Mouse (Mus musculus): ENCODE data around the gene 9930022D16Rik.

9930022D16Rik gene

DNA sequence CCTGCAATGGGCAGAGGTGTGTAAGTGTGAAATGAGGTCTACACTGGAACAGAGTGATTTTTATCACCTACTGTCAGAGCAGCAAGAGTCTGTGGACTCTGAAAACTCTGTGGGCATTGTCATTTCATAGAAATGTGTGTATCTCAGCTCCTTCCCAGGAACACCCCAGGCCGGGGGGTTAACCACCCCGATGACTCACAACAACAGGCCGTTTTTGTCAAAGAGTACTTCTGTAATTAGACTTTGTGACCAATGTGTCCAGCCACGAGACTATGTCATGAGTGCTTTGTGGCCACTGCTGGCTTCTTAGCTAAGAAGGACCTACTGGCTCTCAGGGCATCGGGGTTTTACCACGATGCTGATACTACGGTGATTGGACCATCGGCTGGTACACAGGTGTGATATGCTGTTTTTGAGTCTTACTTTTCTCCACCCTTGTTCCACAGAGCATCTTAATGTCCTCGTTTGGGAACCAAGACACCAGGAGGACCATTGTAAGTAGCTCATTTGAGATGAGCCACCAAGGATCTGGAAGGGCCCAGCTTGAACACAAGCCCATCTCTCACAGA is 3.8 kb downstream of the 9930022D16Rik start:
- DNase-seq = no peak

DNA sequence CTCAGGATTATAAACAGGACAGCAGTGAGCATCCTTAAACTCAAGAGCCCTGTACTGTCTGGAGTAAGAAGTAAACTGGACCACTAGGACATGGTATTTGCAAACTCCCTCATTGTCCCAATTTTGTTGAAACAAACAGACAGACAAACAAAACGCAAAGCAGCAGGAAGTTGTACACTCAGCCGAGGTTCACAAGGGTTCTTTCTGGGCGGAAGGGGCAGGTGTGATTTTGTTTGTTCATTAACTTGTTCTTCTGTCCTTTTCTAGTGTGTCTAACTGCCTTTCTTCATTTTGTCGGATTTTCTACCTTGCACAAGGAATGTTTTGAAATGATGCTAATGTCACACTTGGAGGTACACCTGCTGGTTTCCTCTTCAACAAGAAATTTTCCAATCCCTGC is 5.7 kb downstream of the 9930022D16Rik start:
- DNase-seq = no peak

DNA sequence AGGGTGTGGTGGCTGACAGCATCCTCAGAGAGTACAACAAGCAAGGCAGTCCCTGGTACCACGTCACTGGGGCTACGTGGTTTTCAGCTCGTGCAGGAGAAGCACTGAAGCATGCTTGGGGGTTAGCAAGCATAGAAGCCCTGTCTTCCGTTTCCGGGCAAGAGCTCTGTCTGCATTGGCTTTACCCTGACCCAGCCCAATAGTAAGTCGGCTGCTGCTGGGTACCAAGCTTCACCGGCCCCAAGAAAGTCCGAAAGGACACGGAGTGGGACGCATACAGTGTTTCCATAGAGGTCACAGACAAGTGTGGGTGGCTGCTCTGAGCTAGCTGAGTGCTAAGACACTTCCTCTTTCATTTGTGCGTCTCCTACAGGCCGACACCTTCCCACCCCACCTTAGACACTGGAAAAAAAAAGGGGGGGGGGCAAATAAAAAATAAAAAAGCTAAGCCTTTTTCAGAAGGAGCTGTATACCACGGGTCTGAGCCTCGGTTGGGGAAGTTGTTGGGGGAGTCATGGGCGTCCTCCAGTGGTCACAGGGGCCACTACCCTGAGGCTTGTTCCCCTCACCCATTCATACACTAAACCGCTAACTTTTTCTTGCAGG is 6.3 kb downstream of the 9930022D16Rik start:
- DNase-seq = peak; percentile 64 to 75

DNA sequence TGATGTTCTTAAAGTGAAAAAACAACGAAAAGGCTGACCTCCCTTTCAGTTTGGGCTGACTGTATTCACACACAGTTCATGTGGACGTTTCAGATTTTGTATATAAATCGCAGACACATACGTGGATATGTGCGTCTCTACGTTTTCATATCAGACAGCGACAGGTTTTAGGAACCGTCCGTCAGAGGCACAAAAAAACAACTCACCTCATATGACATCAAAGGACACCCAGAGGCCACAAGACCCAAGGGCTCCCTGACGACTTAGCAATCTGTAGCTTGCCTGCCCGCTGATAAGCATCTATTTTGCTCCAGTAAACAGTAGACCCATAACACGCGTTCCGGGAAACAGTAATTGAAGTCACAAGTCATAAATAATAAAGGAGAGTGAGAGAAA is 6.8 kb downstream of the 9930022D16Rik start:
- no peak for DNase-seq

DNA sequence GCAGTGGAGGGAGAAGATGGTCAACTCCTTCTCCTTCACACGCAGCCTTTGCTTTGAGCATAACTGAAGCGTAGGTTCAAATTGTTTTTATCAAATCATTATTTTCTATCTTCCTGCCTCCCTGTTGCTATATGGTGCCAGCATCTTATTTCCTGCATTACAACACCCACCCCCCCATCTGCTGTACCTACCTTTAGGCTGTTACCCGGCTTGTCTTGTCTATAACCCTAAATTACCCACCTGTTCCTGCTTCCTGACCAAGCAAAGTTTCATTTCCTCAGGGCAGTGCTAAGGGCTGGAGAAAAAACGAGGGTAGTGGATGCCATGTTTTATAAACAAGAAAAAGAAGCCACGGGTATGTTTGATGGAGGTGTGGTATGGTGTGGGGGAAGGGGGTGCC is 7.5 kb downstream of the 9930022D16Rik start:
- no peak for DNase-seq

DNA sequence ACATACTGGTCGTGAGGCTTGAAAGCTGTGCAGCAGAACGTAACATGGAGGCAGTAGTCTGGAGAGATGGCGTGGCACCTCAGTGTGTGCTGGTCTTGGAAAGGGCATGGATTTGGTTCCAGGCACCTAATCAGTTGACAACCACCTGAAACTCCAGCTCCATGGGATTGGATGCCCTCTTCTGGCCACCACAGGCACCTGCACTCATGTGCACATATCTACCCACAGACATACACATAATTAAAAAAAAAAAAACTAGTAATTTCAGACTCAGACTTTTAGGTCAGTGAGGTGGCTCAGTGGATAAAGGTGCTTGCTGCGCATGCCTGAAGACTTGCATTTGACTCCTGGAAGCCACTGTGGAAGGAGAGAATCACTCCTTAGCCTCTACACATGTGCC is 8.5 kb downstream of the 9930022D16Rik start:
- no peak for DNase-seq

DNA sequence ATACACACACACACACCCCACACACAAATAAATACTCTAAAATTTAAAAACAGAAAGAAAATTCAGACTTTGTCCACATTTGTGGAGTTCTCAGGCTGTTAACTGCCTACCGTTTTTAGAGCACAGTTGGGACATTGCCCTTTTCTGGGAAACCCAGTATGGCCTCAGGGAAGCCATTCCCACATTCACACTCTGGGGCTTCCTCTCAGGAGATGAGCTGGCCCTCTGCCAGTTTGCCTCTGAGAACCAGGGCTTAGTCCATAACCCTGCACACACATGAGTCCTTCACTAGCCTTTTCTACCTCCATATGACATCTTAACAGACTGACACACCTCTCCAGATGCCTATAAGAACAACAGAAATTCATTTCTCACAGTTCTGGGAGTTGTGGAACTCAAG is 9.6 kb downstream of the 9930022D16Rik start:
- no peak for DNase-seq

DNA sequence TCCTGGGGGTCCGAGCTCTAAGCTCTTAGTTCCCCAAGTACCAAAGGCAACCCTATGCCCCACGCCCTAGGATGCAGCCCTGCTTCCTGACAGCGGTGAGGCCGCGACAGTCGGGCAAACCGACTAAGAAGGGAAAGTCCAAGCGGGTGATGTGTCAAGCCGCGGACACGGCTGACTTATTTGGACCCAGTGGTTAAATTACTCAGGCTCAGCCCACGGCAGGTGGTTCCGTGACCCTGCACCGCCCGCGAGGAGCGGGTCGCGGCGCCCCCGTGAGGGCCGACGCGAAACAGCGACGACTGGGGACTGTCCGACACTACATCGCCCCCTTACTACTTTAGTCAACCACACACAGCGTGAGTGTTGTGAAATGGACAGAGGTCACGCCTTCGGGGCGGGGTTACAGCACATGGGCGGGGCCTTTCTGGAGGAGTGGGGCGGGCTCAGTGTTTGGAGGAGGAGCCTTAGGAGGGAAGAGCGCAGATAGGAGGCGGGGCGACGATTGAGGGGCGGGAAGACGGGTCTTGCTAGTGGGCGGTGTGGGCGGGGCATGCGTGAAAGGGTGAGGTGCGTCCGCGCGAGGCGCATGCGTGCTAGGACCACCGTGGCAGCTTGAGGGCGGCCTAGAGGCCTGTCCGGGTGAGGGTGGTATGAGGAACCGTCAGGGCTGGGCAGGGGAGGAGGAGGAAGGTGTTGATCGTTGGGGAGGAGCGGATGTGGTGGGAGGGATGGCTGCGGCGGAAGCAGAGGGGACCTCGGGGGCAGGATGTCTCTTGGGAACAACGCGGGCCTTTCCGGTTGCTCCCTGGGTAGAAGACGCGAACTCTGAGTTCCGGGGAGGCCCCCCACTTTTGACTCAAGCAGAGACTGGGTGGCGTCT is 11.9 kb downstream of the 9930022D16Rik start, which contains the start of gene Amz2:
TSS of gene Amz2 (plus strand) at position 555 of the 880 bp plus-strand sequence.
- peak; percentile 99 for DNase-seq

DNA sequence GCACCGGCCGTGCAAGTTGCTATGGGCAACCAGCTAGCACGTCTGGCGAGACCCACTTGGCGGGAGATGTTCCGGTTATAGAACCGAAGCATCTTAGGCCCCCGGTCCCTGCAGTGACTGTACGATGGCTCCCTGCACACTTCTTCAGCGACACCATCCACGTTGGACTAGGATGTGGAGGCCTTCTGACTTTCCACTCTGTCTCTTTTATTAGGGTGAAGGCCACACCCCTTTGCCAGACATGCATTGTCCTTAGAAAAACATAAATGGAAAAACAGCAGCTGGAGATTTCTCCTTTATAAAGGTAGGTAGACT is 12.5 kb downstream of the 9930022D16Rik start:
- no peak for DNase-seq

DNA sequence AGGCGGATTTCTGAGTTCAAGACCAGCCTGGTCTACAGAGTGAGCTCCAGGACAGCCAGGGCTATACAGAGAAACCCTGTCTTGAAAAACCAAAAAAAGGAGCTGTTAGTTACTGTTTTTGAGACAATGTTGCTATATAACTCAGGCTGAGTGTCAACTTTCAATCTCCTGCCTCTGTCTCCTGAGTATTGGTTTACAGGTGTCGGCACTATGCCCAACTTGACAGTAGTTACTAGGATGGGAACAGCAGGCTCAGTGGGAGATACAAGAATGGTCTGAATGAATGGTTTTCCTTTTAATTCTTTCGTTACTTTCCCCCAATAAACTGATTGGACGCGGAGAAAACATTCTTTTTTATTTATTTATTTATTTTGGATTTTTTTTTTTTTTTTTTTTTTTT is 13.6 kb downstream of the 9930022D16Rik start:
- no peak for DNase-seq

DNA sequence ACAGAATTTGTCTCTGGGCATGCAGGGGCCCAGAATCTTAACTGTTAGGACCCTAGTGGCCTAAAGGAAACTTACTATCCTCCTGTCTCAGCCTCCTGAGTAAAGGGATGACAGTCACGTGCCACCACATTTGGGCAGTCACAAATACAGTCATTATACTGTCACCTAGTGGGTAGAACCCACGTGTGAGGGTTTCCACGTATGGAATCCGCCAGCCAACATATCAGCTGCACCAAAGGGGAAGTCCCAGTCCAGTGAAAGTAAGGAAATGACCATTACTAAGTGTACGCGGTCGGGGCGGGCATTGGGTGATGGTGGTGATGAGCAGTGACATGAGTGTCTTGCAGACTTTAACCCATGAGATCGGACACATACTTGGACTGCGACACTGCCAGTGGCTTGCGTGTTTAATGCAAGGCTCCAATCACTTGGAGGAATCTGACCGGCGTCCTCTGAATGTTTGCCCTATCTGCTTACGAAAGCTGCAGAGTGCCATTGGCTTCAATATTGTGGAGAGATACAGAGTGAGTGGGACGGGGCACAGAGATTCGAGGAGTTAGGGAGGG is 20.6 kb downstream of the 9930022D16Rik start:
- DNase-seq = no peak

DNA sequence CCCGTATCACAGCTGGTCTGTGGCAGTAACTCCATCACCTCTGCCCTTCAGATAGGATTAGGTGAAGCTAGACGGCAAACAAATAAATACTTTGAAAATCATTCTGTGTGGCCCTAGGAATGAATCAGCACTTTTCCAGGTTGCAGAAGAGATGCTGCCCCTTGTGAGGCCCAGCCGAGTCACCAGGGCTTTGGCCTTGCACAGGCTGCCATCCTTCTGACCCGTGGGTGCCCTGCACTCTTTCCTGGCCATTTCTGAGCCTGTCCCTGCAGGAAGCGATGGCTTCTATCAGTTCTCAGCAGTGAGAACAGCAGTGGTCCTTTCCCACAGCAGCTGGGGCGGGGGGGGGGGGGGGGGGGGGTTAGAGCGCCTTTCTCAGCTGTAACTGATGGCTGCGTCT is 23.2 kb downstream of the 9930022D16Rik start:
- no peak for DNase-seq

DNA sequence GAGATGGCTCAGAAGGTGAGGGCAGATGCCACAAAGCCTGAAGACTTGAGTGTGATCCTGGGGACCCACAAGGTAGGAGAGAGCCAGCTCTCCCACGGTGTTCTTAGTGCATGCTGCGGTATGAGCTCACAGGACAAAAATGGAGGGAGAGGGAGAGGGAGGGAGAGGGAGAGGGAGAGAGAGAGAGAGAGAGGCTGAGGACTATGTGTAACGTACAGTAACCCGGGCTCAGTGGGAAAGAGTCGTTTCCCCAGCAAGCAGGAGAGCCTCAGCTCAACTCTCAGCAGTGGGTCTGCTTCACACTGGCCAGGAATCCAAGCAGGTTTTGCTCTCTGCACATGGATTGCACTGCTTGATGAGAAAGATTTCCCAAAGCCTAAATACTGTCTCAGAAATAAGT is 25.5 kb downstream of the 9930022D16Rik start:
- no peak for DNase-seq

DNA sequence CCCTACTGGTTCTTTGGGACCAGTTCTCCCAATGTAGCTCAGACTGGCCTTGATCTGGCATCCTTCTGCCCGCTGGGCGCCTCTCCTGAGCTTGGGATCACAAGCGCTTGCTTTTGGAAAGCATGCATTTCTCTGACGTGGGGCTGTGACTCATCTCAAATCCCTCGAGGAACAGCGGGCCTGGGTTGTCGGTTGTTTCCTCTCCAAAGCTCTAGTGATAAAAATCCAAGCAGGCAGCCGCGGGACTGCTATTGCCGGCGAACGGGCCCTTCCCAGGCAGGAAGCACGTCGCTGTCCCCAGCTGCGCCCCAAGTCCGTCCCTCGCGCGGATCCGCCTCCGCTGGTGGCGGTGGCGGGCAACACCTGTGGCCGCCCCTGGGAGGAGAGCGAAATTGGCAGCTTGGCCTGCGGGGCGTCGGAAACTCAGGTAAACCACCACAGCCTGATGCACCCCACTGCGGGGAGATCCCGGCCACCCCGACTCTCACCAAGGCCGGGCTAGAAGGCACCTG is 26.2 kb downstream of the 9930022D16Rik start:
- DNase-seq = peak; percentile 69 to 77

DNA sequence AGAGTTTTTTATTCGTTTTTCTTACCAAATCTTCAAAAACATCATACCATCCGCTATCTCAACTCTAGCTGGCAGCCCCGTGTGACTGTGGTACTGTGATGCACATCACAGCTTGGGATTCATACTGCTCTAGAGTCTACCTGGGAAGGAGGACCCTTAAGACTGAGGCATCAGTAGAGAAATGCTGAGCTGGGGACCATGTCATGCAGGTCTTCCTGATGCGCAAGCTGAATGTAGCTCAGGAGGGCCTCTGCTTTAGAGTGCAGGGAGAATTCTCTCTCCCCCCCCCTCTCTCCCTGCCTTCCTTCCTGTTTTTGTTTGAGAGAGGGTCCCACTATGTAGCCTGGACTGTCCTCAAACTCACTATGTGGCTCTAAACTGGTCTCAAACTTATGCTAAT is 26.9 kb downstream of the 9930022D16Rik start:
- no peak for DNase-seq

DNA sequence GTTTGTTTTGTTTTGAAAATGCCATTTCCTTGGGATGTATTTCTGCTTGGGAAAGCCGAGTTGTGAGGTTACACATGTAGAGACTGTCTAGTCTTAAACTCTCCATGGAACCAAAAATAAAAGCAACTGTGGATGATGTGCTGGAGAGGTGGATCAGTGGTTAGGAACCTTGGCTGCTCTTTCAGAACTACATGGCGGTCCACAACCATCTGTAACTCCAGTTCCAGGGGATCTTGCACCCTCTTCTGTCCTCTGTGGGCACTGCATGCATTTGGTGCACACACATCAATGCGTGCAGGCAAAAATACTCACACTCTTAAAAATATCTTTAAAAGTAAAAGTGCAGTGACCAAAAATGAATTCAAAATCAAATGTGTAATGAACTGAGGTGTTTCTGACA is 27.4 kb downstream of the 9930022D16Rik start:
- DNase-seq = peak in 1 of 2 experiments; percentile 60

DNA sequence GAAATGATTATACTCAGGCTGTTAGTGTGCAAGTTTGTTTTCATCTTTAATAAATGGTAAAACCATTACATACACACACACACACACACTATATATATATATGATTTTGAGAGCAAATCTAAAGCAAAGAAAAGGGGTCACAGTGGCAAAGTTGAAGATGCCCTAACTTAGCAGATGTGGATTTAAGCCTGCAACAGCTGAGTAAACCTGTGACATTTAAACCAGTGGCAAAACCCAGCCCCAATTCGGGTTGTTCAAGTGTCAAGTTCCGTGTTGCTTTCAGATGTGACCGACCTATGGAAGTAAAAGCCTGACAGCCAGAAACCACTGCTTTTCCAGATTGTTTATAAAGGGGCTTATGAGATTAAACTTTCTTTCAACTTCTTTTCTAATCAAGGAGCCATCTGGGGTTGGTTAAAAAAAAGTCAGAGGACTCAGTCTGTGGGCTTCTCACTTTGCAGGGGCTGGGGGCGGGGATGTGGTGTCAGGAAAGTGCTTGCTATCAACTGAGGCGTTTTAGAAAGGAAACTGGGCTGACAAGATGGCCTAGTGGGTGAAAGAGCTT is 28.5 kb downstream of the 9930022D16Rik start:
- DNase-seq = no peak

DNA sequence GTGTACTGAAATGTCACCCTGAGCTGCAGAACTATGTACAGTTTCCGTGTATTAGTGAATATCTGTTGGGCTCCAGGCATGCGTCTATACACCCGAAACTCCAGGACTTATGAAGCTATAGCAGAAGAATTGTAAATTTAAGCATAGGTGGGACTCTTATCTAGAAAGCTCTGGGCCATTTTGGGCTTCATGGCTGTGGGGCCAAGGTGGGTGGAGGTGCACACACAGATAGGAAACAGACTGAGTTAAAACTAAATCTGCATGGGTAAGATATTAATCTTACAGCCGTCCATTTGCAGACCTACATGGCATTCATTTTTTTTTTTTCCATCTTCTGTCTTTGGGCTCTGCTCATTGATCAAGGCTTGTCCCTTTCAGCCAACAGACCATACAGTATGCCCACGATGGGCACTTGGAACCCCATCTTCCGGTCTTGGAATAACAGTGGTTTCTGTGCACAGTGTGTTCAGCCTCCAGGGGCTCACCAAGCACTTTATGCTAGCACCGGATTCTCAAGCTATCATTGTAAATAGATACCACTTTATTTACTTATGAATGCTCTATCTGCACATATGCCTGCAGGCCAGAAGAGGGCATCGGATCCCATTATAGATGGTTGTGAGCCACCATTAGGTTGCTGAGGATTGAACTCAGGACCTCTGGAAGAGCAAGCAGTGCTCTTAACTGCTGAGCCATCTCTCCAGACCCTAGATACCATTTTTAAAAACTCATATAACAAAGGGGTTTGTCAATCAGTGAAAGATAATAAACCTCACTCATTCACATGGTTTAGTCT is 29.9 kb downstream of the 9930022D16Rik start:
- DNase-seq = no peak

DNA sequence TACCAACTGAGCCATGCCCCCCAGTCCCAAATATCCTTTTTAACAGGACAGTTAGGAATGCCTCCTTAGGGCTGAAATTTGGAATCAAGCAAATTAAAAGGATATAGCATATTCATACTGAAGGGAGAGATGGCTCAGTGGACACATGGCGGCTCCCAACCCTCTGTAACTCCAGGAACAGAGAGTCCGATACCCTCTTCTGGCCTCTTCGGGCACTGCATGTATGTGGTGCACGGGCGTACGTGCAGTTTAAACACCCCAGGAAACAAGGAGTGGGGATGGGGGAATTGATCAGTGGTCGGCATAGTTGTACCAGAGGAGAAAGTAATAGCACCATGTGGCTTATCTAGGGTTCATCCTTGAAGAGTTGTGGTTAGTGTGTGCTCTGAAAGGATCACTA is 30.9 kb downstream of the 9930022D16Rik start:
- no peak for DNase-seq

DNA sequence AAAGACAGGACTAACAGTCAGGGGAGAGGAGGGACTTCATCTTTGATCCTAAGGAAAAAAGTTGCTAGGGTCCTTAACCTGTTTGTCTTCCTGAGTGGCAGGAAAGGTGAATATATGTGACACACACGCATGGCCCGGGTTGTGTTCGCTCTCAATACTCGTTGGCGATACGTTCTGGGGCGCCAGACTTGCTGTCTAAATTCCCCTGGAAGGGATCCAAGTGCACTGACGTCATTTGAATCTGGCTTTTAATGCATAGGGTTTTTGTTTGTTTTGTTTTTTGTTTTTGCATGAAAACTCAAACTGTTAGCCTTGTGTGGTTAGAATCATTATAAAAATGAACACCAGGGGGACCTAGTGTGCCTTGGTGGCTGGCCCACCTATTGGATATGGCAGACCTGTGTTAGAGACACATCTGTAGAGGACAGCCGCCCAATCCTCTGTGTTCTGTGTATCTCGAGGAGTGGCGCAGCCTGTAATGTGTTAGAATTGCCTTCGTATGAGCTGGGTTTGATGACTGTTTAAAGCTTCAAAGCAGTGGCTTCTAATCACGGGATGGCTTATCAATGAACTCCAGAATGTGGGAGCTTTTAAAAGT is 31.8 kb downstream of the 9930022D16Rik start:
- no peak for DNase-seq

DNA sequence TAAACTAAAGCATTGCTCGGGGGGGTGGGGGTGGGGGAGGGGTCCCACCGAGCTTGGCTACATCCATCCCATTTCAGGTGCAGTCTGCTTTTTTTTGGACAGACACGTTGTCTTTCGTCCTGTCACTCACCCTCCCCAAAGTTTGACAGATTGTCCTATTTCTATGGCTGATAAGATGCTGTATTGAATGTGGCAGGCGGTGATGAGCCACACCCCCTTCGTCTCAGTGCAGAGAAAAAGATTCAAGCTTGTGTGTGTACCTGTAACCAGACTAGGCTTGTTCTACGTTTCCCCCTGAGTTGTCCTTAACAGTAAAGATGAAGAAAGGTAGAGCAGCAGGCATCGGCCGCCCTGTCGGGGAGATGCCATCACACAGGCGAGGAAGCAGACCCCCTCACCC is 37.5 kb downstream of the 9930022D16Rik start:
- no peak for DNase-seq

DNA sequence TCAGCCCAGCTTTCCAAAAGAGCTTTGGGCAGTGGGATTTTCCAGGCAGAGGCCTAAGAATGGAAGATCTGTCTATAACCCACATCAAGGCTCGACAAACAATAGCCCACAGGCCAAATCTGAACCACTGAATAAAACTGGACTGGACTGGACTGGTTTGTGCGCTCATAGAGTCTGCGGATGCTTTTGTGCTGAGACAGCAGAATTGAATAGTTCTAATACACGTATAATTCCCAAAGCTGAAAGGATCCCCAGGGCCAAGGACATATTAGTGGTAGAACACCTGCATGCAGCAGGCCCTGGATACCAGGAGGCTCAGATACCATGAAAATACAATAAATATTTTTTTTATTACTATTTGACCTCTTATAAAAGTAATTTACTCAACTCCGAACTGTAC is 42.5 kb downstream of the 9930022D16Rik start:
- no peak for DNase-seq

All from spleen, adult 18-20 months (tissue).